Mouse (Mus musculus) intestine, postnatal 0 days (tissue): ENCODE data around the gene Chpf2. TPM values are rescaled to one million over a fixed set of nuclear protein-coding genes. Genes with fewer than 3 reads are reported as not detected.

ENCODE experiments used
- ATAC-seq: fragments of 200-750 bp; cut with Nextera tagmentation; 2 replicates; pipeline ENCODE4 v1.8.0; 2017; ENCODE audit warnings: mild to moderate bottlenecking, moderate TSS enrichment, moderate library complexity
- H3K27ac ChIP-seq: fragments of 300-500 bp; sonication (generic); 2 replicates; pipeline ENCODE4 v1.5.1; 2014; ENCODE audit warnings: mild to moderate bottlenecking, low read depth, low read length, moderate library complexity
- H3K27me3 ChIP-seq: fragments of 300-500 bp; sonication (generic); replicated peaks from 2 replicates; pipeline ENCODE4 v1.6.1; 2014; ENCODE audit warnings: low read length, mixed read lengths; ENCODE audit not compliant: control insufficient read depth, insufficient read depth
- H3K36me3 ChIP-seq: fragments of 300-500 bp; sonication (generic); 2 replicates; pipeline ENCODE4 v1.6.1; 2014; ENCODE audit warnings: mild to moderate bottlenecking, moderate library complexity; ENCODE audit not compliant: control insufficient read depth, insufficient read depth
- H3K4me1 ChIP-seq: fragments of 300-500 bp; sonication (generic); replicated peaks from 2 replicates; pipeline ENCODE4 v1.6.1; 2014; ENCODE audit warnings: antibody characterized with exemption, low read length, mixed read lengths; ENCODE audit not compliant: control insufficient read depth, insufficient read depth
- H3K4me2 ChIP-seq: fragments of 300-500 bp; sonication (generic); replicated peaks from 2 replicates; pipeline ENCODE4 v1.6.1; 2014; ENCODE audit warnings: low read depth, mild to moderate bottlenecking, moderate library complexity
- H3K4me3 ChIP-seq: fragments of 300-500 bp; sonication (generic); 2 replicates; pipeline ENCODE4 v1.5.1; 2014; ENCODE audit warnings: low read depth, low read length
- H3K9ac ChIP-seq: fragments of 300-500 bp; sonication (generic); 2 replicates; pipeline ENCODE4 v1.6.1; 2014; ENCODE audit warnings: mild to moderate bottlenecking, low read depth, low read length
- H3K9me3 ChIP-seq: fragments of 300-500 bp; sonication (generic); 2 replicates; pipeline ENCODE4 v1.6.1; 2016; ENCODE audit warnings: mixed run types; ENCODE audit not compliant: control insufficient read depth
- CTCF ChIP-seq: sonication (generic); IDR thresholded peaks from 2 replicates; pipeline ENCODE4 v1.5.1; 2016; ENCODE audit warnings: low read depth, mild to moderate bottlenecking, control low read depth, antibody characterized with exemption, moderate library complexity
- WGBS: fragments of 180-500 bp; shearing (Covaris S2); extraction: QIAGEN DNeasy Blood & Tissue Kit; methylation state at CpG from one replicate; pipeline ENCODE4 v1.1.7; 2014; 5-methylcytosine and 5-hydroxymethylcytosine counted together
- polyA plus RNA-seq: library from polyadenylated mRNA; unstranded; fragments of >200 nt; fragmentation: Nextera tagmentation; extraction: Ambion mirVana; gene quantifications from 2 replicates; pipeline ENCODE4 v1.2.1, GENCODE M21; 2015

Chpf2 gene
- polyA plus RNA-seq, 1 experiment from 2014 or later: 23.5 TPM

DNA sequence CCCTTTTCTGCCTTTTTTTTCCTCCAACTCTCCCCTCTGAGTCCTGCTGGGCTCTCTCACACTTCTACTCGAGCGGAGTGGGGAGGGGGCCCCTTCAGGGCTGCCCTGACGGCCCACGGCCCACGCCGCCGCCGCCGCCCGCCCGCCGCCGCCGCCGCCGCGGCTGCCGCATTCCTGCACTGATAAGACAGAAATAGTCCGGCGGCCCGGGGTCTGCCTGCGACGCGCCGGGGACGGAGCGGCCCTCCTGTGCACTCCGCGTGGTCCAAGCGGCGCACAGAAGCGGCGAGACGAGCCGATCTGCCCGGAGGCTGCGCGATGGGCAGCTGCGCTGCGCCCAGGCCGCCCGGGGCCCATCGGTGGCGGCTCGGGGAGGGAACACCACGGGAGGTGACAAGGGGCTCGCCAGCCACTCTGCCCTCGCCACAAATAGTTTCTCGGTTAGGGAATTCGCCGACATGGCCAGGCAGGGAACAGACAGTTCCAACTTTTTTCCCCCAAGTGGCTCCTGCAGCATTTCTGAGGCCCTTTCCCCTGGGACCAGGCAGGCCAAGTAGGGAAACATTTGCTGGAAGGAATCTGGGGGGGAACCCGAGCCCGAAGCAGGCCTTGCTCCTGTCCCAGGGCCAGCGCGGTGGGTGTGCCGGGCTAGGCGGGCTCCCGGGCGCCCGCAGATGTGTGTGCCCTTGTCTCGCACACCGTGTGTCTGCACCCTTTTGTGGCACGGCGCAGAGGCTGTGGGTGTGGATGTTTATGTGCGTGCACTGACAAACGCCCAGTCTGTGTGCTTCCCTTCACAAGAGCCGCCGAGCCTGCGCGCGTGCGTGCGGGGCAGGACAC is 15.6 kb downstream of the Chpf2 start:
- under 1% methylated on average over 72 of the region's 73 CpGs for WGBS

DNA sequence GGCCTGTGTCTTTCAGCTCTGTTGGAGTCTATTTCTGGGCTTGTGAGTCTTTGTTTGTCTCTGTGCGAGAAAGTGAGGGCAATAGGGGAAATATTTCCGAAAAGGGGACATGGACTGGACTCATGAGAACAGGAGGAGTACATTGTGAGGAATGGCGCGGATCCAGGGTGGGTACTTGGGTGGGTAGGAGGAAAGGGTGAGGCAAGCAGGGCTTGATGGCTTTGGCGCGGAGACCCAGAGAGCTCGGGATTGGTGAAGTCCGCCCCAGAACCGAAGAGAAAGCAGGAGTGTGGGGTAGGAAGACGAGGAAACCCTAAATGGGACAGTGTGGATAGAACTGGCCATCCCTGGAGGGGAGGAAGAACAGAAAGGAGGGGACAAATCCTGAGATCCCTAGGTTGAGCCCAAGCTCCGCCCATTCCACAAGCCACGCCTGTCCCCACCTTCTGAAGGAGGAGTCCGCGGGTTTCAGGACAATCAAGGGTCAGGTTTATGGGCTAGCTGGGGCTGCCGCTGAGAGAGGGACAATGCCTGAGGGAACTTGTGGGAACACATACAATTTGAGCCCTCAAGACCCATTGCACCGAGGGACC is 16.3 kb downstream of the Chpf2 start:
- H3K36me3 ChIP-seq: no peaks in the 10 kb centered on the region
- peak overlapping the region; percentile 96 for H3K4me2 ChIP-seq
- 1% methylated on average over 16 of the region's 16 CpGs for WGBS
- peak overlapping the region; percentile 62 for H3K4me3 ChIP-seq
- no peaks in the 10 kb centered on the region for H3K9me3 ChIP-seq
- H3K27ac ChIP-seq: peak overlapping the region; percentile 89
- no peak for TF ChIP-seq CTCF
- peak; percentile 56 for ATAC-seq
- H3K27me3 ChIP-seq: peaks cover 28% of the 10 kb centered on the region
- peaks cover 3% of the 10 kb centered on the region; the same call in 1 of the 2 replicates for H3K4me1 ChIP-seq
- H3K9ac ChIP-seq: no peak overlapping the region; the same call in 1 of the 2 replicates

More for the DNA sequence above, 15.6 kb downstream of the Chpf2 start:
- no peaks in the 10 kb centered on the region for H3K9me3 ChIP-seq
- H3K4me2 ChIP-seq: peak overlapping the region; percentile 96
- TF ChIP-seq CTCF: no peak
- peak; percentile 40 for ATAC-seq
- H3K4me3 ChIP-seq: peak overlapping the region; percentile 62
- peak overlapping the region; percentile 62 for H3K9ac ChIP-seq
- H3K4me1 ChIP-seq: peaks cover 3% of the 10 kb centered on the region; the same call in 1 of the 2 replicates
- H3K27me3 ChIP-seq: peaks cover 28% of the 10 kb centered on the region
- peak overlapping the region; percentile 89 for H3K27ac ChIP-seq
- no peaks in the 10 kb centered on the region for H3K36me3 ChIP-seq

DNA sequence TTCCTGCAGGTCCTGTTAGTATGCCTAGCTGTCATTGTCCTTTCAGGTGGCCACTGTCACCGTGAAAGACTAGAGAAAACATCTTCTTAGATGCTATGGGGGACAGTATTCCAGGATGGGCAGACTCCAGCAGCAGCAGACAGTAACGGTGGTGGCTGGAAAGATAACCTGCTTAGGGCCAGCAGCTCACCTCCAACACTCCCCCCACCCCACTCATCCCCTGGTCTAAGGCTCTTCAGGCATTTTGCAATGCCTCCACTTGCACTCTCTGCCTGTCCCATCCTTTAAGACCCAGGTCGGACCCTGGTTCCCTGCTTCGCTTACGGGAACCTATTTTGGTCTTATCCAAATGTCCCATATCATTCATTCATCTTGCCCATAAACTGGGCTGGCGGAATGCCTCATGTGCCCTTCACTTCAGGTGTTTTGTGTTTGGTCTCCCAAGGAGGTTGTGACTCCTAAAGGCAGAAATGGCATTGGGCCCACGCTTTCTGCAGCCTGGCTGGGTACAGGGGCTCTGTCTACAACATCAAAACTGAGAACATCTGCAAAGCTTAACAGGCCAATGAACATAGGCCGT is 17.0 kb downstream of the Chpf2 start:
- H3K4me1 ChIP-seq: 0 out of 2 replicates have a peak, but pooled peaks cover 3% of the 10 kb centered on the region
- whole genome bisulfite sequencing: 65% methylated on average over 8 of the region's 8 CpGs
- peaks cover 24% of the 10 kb centered on the region for H3K27me3 ChIP-seq
- ATAC-seq: no peak
- H3K4me3 ChIP-seq: peak overlapping the region; percentile 62; the same call in 1 of the 2 replicates
- no peak overlapping the region for H3K9ac ChIP-seq
- no peaks in the 10 kb centered on the region for H3K36me3 ChIP-seq
- H3K9me3 ChIP-seq: no peaks in the 10 kb centered on the region
- H3K4me2 ChIP-seq: peak overlapping the region; percentile 96
- H3K27ac ChIP-seq: peak overlapping the region; percentile 35; the same call in 1 of the 2 replicates
- TF ChIP-seq CTCF: no peak

DNA sequence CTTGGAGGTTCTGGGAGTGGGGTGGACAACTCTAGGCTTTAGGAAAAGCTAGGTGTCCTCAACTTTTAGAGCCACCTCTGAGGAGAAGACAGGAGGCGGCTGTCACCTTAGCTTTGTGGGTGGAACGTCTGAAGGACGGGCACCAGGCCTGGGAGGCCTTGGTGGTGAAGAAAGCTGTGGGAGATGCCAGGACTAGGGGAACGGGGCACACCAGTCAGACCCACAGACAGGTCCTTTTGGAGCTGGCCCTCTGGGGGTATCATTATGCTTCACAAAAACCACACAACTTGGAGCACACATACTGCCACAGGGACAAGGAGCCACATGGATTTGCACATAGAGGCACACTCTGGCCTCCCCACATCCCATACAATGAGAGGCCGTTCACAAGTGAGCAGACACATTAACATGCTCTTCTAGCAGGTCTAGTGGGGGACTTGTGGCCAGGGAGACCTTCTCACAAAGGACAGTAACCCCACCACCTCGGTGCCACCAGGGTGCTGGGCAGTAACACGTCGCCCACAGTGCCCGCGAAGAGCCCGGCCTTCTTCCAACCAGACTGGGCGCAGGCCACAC is 17.6 kb downstream of the Chpf2 start:
- H3K9me3 ChIP-seq: no peaks in the 10 kb centered on the region
- no peak overlapping the region for H3K27ac ChIP-seq
- H3K4me3 ChIP-seq: peak overlapping the region; percentile 58
- H3K36me3 ChIP-seq: no peaks in the 10 kb centered on the region
- no peak for TF ChIP-seq CTCF
- no peak overlapping the region; the same call in 1 of the 2 replicates for H3K9ac ChIP-seq
- H3K4me1 ChIP-seq: 0 out of 2 replicates have a peak, but pooled peaks cover 3% of the 10 kb centered on the region
- H3K27me3 ChIP-seq: peaks cover 17% of the 10 kb centered on the region
- 33% methylated on average over 12 of the region's 12 CpGs for WGBS
- H3K4me2 ChIP-seq: peak overlapping the region; percentile 80
- ATAC-seq: no peak

DNA sequence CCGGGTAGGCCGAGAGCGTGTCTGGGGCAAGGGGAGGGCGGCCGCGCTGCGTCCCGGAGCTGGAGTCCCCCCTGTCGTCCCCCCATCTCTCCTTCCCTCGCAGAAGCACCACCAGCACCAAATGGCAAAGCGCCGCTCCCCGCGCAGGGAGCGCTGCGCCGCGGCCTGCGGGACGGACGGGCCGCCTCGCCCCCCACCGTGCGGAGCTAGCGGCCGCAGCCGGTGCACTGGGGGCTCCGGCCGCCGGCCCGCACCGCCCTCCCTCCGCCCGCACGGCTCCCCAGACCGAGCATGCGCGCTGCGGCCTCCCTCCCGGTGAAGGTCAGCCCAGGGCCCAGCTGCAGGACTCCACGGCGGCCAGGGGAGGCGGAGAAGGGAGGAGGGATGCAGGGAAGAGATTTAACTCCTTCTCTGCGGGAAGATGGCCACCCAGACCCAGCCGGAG is 18.1 kb downstream of the Chpf2 start:
- peak; percentile 57 for TF ChIP-seq CTCF
- ATAC-seq: peak; percentile 58

More for the DNA sequence above, 18.1 kb downstream of the Chpf2 start:
- no peaks in the 10 kb centered on the region for H3K36me3 ChIP-seq
- H3K27ac ChIP-seq: peak overlapping the region; percentile 31
- under 1% methylated on average over 46 of the region's 46 CpGs for WGBS
- H3K4me1 ChIP-seq: 0 out of 2 replicates have a peak, but pooled peaks cover 3% of the 10 kb centered on the region
- peak overlapping the region; percentile 52 for H3K9ac ChIP-seq
- H3K27me3 ChIP-seq: peaks cover 12% of the 10 kb centered on the region
- peak overlapping the region; percentile 80 for H3K4me2 ChIP-seq
- H3K4me3 ChIP-seq: peak overlapping the region; percentile 58
- H3K9me3 ChIP-seq: no peaks in the 10 kb centered on the region
